Mouse (Mus musculus) embryo, embryonic 10 days (tissue): ENCODE data around the gene Olfr341.

Experiments used
- DNase-seq: peaks from one replicate; pipeline ENCODE4 v3.0.0-alpha.2; 2015; ENCODE audit warnings: low spot score

The Olfr341 gene

DNA sequence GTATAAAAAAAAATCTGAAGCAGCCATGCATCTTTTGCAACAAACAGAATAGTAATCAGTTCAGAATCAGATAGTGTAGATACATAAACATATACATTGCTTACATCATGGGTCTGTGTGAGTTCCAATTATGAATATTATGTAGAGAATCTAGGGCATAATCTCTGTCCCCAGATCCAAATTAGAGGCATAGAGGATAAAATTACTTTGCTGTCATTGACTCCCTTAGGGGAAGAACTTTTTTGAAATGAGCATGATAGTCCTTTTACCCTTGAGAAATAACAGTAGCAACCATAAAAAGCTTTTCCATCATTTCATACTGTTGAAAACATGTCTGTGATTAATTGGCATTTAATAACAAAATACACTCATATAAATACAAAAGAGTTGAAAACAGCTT is at the start of gene Olfr341:
Gene Olfr341, minus strand, starts transcription at position 101 of the 400 bp plus-strand sequence.
- DNase-seq, result no peak

DNA sequence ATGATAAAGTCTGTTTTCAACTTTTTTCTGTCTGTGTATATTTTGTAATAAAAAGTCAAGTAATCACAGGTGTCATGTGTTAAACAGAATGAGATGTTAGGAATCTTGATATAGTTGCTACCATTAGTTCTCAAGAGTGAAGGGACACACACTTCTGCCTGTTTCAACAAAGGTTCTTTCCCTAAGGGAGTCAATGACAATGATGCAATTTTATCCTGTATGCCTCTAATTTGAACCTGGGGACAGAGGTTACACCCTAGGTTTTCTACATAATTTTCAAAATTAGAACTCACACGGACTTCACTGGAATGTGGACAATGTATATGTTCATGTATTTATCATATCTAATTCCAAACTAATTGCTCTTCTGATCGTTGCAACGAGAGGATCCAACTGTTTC is 42.4 kb upstream of the Olfr341 start, which contains the start of gene Olfr342:
Gene Olfr342, plus strand, starts transcription at position 301 of the 400 bp plus-strand sequence.
- no peak for DNase-seq

DNA sequence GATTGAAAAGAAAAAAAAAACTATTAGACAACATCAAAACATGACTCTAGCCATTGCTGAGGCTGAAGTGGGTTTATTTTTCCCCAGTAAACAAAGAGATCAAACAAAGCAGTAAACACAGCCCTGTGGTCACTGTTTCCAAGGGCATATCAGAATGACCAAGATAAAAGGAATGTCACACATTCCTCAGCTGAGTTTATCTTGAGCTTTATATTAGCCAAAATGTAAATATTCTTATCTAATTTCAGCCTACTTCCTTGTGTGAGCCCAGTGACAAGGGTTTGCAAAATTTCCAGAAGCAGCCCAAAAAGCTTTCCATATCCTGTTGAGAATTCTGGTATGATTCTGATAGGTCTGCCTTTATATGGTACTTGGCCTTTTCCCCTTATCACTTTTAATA is 8.6 kb downstream of the Olfr341 start:
- DNase-seq, result no peak

DNA sequence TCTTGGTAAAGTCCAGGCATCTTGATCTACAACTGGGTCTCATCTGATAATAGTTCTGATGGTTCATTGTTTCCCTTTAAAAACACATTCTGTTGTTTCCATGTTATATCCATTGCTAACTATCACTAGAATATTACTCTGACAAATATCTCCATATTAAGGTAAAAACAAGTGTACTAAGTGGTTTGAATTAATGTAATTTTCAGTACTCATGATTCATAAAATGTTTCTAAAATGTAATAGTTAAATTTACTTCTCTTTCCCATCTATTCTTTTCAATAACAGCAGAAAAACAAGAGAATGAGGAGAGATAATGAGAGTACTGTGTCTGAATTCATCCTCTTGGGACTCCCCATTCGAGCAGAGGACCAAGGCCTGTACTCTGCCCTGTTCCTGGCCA is 30.0 kb downstream of the Olfr341 start, which contains the start of gene Olfr340:
Gene Olfr340, plus strand, starts transcription at position 301 of the 400 bp plus-strand sequence.
- DNase-seq, result no peak
